Mouse (Mus musculus): Measurements from ENCODE around the gene Icam5.

Icam5 gene

GRCm38 (mm10) chr9:21014691-21015570 lies 16.9 kb upstream of the Icam5 start:
- DNase-seq (ENCODE audit: low read depth): no peak

- DNase-seq (ENCODE audit: low read depth): no peak
Measured at GRCm38 (mm10) chr9:21015571-21016130, 16.2 kb upstream of the Icam5 start, which contains the start of gene Icam1. Gene Icam1, plus strand, starts transcription at chr9:21015985.

- DNase-seq (ENCODE audit: low read depth): no peak
Measured at GRCm38 (mm10) chr9:21016331-21017176, 15.3 kb upstream of the Icam5 start.

GRCm38 (mm10) chr9:21017177-21017575 lies 14.7 kb upstream of the Icam5 start:
- no peak for DNase-seq (ENCODE audit: low read depth)

- no peak for DNase-seq (ENCODE audit: low read depth)
Measured at GRCm38 (mm10) chr9:21018600-21018999, 13.3 kb upstream of the Icam5 start.

- no peak for DNase-seq (ENCODE audit: low read depth)
Measured at GRCm38 (mm10) chr9:21021363-21021762, 10.5 kb upstream of the Icam5 start.

GRCm38 (mm10) chr9:21022288-21022687 lies 9.6 kb upstream of the Icam5 start:
- DNase-seq (ENCODE audit: low read depth): no peak

GRCm38 (mm10) chr9:21022726-21023125 lies 9.1 kb upstream of the Icam5 start:
- no peak for DNase-seq (ENCODE audit: low read depth)

- DNase-seq (ENCODE audit: low read depth): no peak
Measured at GRCm38 (mm10) chr9:21025258-21025810, 6.5 kb upstream of the Icam5 start.

- DNase-seq (ENCODE audit: low read depth): no peak
Measured at GRCm38 (mm10) chr9:21026849-21027248, 5.0 kb upstream of the Icam5 start.

GRCm38 (mm10) chr9:21027774-21028290 lies 4.0 kb upstream of the Icam5 start:
- no peak for DNase-seq (ENCODE audit: low read depth)

GRCm38 (mm10) chr9:21028560-21029110 lies 3.2 kb upstream of the Icam5 start:
- DNase-seq (ENCODE audit: low read depth): no peak

GRCm38 (mm10) chr9:21029291-21030054 lies 2.4 kb upstream of the Icam5 start, which contains the start of gene Icam4:
Gene Icam4, plus strand, starts transcription at chr9:21029373.
- peak; percentile 90 for DNase-seq (ENCODE audit: low read depth)

- no peak for DNase-seq (ENCODE audit: low read depth)
Measured at GRCm38 (mm10) chr9:21030055-21030600, 1.7 kb upstream of the Icam5 start.

GRCm38 (mm10) chr9:21030781-21031250 lies 1.1 kb upstream of the Icam5 start:
- peak; percentile 98 for DNase-seq (ENCODE audit: low read depth)

- DNase-seq (ENCODE audit: low read depth): no peak
Measured at GRCm38 (mm10) chr9:21031251-21031895, 500 bp upstream of the Icam5 start.

GRCm38 (mm10) chr9:21032491-21032890 lies 618 bp downstream of the Icam5 start:
- no peak for DNase-seq (ENCODE audit: low read depth)

- peak; percentile 92 for DNase-seq (ENCODE audit: low read depth)
Measured at GRCm38 (mm10) chr9:21033136-21033535, 1.3 kb downstream of the Icam5 start.

- no peak for DNase-seq (ENCODE audit: low read depth)
Measured at GRCm38 (mm10) chr9:21034481-21035085, 2.7 kb downstream of the Icam5 start.

Data from c-Kit-positive CD71-positive TER-119-negative erythroid progenitor cells, embryonic 14.5 days (primary cell).